In the genomic region with DNA sequence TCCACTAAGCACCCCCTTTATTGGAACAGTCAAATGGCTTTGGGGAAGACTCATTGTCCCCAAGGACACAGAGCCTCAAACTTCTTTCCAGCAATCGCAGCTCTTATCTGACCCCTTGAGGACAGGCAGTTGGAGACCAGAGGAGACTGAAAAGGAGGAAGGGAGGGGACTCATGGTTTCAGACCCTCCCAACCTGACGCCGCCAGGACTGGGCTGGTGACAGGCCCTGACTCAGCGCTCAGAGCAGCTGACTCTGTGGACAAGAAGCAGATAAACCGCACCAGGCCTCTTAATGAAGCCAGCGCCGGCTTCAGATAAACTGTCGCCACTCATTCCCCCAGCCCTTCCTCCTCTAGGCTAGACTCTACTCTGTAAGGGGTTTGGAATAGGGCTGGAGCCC, we compare ENCODE assay signal across 12 mouse cellular contexts. TPM values are rescaled to one million over a fixed set of nuclear protein-coding genes. Genes with fewer than 3 reads are reported as not detected.
DNase-seq lines count a peak whose midpoint lies in the region; ATAC-seq and TF ChIP-seq lines count a peak whose summit lies in the region.
"Had no signal": no experiment of that assay in that cellular context is flagged by ENCODE, and none has a peak within 500 bp of the region (broad histone marks: within the 10 kb centered on the region; RNA-seq: fewer than 3 reads in every experiment).

No protein-coding gene starts in this region.

- TF ChIP-seq CTCF in liver, postnatal 0 days (IDR thresholded peaks at IDR 0.05; ENCODE audit: low read depth): no peak

- no peaks in the 10 kb centered on the region for H3K9me3 ChIP-seq in heart, embryonic 10.5 days
- no peaks in the 10 kb centered on the region for H3K9me3 ChIP-seq in liver, postnatal 0 days (ENCODE audit: low read length)
- H3K9me3 ChIP-seq in midbrain, embryonic 15.5 days: no peaks in the 10 kb centered on the region
- H3K9me3 ChIP-seq: limb, embryonic 15.5 days had no signal

- H3K4me1 ChIP-seq in heart, embryonic 10.5 days: peaks cover 59% of the 10 kb centered on the region
- no peaks in the 10 kb centered on the region for H3K4me1 ChIP-seq in liver, postnatal 0 days (ENCODE audit: insufficient read depth)
- H3K4me1 ChIP-seq in midbrain, embryonic 15.5 days: peaks cover 5% of the 10 kb centered on the region

- peaks cover 89% of the 10 kb centered on the region for H3K27me3 ChIP-seq in heart, embryonic 10.5 days (ENCODE audit: insufficient read depth, poor library complexity, severe bottlenecking)
- H3K27me3 ChIP-seq in liver, postnatal 0 days (ENCODE audit: insufficient read depth, low read length): peaks cover 7% of the 10 kb centered on the region; the same call in 1 of the 2 replicates
- peaks cover 13% of the 10 kb centered on the region for H3K27me3 ChIP-seq in midbrain, embryonic 15.5 days (replicated peaks)

- ATAC-seq in liver, postnatal 0 days: no peak
- ATAC-seq in midbrain, embryonic 15.5 days (replicated peaks): no peak

- WGBS in heart, embryonic 10.5 days: 1% methylated on average over 8 of the region's 8 CpGs
- WGBS in liver, postnatal 0 days (ENCODE audit: insufficient replicate concordance): 14% methylated on average over 8 of the region's 8 CpGs
- WGBS in midbrain, embryonic 15.5 days: 32% methylated on average over 8 of the region's 8 CpGs

- H3K27ac ChIP-seq in heart, embryonic 10.5 days: no peak overlapping the region; the same call in 1 of the 2 replicates
- no peak overlapping the region for H3K27ac ChIP-seq in liver, postnatal 0 days (ENCODE audit: low read depth)
- H3K27ac ChIP-seq in midbrain, embryonic 15.5 days: no peak overlapping the region
- H3K27ac ChIP-seq: limb, embryonic 15.5 days had no signal

- H3K4me3 ChIP-seq in heart, embryonic 10.5 days: 0 out of 2 replicates have a peak overlapping the region, but pooled peaks have one; percentile 8
- no peak overlapping the region for H3K4me3 ChIP-seq in liver, postnatal 0 days (ENCODE audit: low read depth, low read length)
- no peak overlapping the region for H3K4me3 ChIP-seq in midbrain, embryonic 15.5 days
- H3K4me3 ChIP-seq: limb, embryonic 15.5 days had no signal

- TF ChIP-seq EP300 in liver, postnatal 0 days (IDR thresholded peaks at IDR 0.05; ENCODE audit: low read depth): no peak

- H3K9ac ChIP-seq in liver, postnatal 0 days (replicated peaks): no peak overlapping the region
- no peak overlapping the region for H3K9ac ChIP-seq in midbrain, embryonic 15.5 days
- H3K9ac ChIP-seq: limb, embryonic 15.5 days had no signal

- peak; percentile 57 for DNase-seq in urinary bladder, postnatal 14 days (ENCODE audit: low spot score)
- no peak for DNase-seq in urinary bladder, postnatal 10 days (ENCODE audit: low spot score)
- DNase-seq in heart, embryonic 10.5 days (ENCODE audit: low spot score): peak; percentile 92
- peak; percentile 19 for DNase-seq in liver, postnatal 0 days
- no peak for DNase-seq in neural tube, embryonic 10.5 days (ENCODE audit: extremely low spot score, low spot score)
- DNase-seq in layer of hippocampus, adult 8-10 months (ENCODE audit: low spot score in 2 of 2): no peak
- DNase-seq in kidney, postnatal 14 days: no peak
- DNase-seq: cerebellum, adult 11 months; kidney, adult 18-20 months had no signal

- no peak overlapping the region for H3K4me2 ChIP-seq in liver, postnatal 0 days (ENCODE audit: low read depth, low read length)
- no peak overlapping the region for H3K4me2 ChIP-seq in midbrain, embryonic 15.5 days
- H3K4me2 ChIP-seq: limb, embryonic 15.5 days had no signal

- no peaks in the 10 kb centered on the region for H3K36me3 ChIP-seq in heart, embryonic 10.5 days
- no peaks in the 10 kb centered on the region for H3K36me3 ChIP-seq in liver, postnatal 0 days (replicated peaks; ENCODE audit: insufficient read depth, low read length)
- no peaks in the 10 kb centered on the region for H3K36me3 ChIP-seq in midbrain, embryonic 15.5 days (replicated peaks)
- H3K36me3 ChIP-seq: limb, embryonic 15.5 days had no signal

RNA-seq across cellular contexts. Expression of gene Hoxb1, which starts 34.4 kb away (rescaled TPM):
- polyA plus RNA-seq in heart, embryonic 10.5 days (2016; fragmentation: Nextera tagmentation; extraction: Ambion mirVana): 0.20 and 3.3 TPM in 2 replicates
- not detected in 2 replicates for polyA plus RNA-seq in liver, postnatal 0 days (2015; fragmentation: Nextera tagmentation; extraction: Ambion mirVana)
- not detected for total RNA-seq in layer of hippocampus, adult 8-10 months (2022)
- not detected in 2 replicates for polyA plus RNA-seq in midbrain, embryonic 15.5 days (2015; fragmentation: Nextera tagmentation; extraction: Ambion mirVana)
- polyA plus RNA-seq: limb, embryonic 15.5 days; spleen, adult 2 months had no signal

RNA-seq across cellular contexts. Expression of gene Hoxb2, which starts 49.6 kb away (rescaled TPM):
- 5.7 and 27.6 TPM in 2 replicates for polyA plus RNA-seq in heart, embryonic 10.5 days (2016; fragmentation: Nextera tagmentation; extraction: Ambion mirVana)
- 0.67 and 1.1 TPM in 2 replicates for polyA plus RNA-seq in liver, postnatal 0 days (2015; fragmentation: Nextera tagmentation; extraction: Ambion mirVana)
- total RNA-seq in layer of hippocampus, adult 8-10 months (2022): not detected
- 0.17 and 0.32 TPM in 2 replicates for polyA plus RNA-seq in midbrain, embryonic 15.5 days (2015; fragmentation: Nextera tagmentation; extraction: Ambion mirVana)

Comparison
In these comparisons a context has a peak if more than half of its experiments do, and no peak if none do; other contexts are left out.
1. DNase-seq: peak in urinary bladder, postnatal 14 days (single experiment), heart, embryonic 10.5 days (single experiment) and liver, postnatal 0 days (single experiment); none in urinary bladder, postnatal 10 days (single experiment), neural tube, embryonic 10.5 days (single experiment), layer of hippocampus, adult 8-10 months (0 of 2) and kidney, postnatal 14 days (single experiment).